Mouse (Mus musculus) heart, adult 2 months (tissue): ENCODE results near the gene St6gal1.

ENCODE experiments used
- CTCF ChIP-seq: fragments of 200-600 bp; IDR thresholded peaks from 2 replicates; pipeline ENCODE4 v1.8.1; 2022; ENCODE audit warnings: antibody characterized with exemption, mild to moderate bottlenecking, moderate library complexity
- EP300 ChIP-seq: fragments of 200-500 bp; IDR thresholded peaks from 2 replicates; pipeline ENCODE4 v1.6.1; 2011; ENCODE audit warnings: low read depth, low read length, control low read depth; ENCODE audit not compliant: insufficient read depth

- no peak for TF ChIP-seq CTCF
- TF ChIP-seq EP300 = no peak
Measured at GRCm38 (mm10) chr16:23272521-23273230, 48.1 kb downstream of the St6gal1 start.
